Mouse (Mus musculus): ENCODE results near the gene Selenon. TPM values are rescaled to one million over a fixed set of nuclear protein-coding genes. Genes with fewer than 3 reads are reported as not detected.

Gene Selenon
- polyA plus RNA-seq, 1 experiment from 2014 or later: 2.8 TPM

DNA sequence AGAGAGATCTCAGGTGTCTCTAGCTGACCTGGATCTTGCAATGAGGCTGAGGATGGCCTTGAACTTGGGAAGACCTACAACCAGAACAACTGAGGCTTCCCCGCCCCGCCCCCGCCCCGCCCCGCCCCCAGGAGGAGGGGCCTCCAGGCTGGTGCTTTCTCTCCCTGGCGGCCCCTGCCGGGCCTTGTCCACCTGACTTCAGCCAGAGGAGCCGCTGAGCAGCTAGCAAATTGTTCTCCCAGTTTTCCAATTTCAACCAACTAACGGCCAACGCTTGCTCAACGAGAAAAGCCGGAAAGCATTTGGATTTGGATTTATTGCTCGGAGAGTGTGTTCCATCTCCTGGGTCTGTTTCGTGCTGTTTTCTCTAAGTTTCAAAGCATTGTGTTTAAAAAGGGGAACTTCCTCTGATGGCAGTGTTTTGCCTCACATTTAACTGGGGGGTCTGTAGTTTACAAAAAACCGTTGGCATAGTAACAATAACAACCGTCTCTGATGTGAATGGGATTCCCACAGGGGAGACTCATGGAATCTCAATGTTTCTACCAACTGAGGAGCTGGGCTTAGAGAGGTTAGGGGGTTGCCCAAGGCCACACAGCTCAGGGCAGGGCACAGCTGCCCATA is 5.8 kb upstream of the Selenon start:
- peak; percentile 66 for DNase-seq
- WGBS (ENCODE audit: insufficient replicate concordance): 15% methylated on average over 15 of the region's 16 CpGs
- Histone ChIP-seq H3K36me3 (replicated peaks; ENCODE audit: insufficient read depth, low read length) (no peaks in the 10 kb centered on the region), H3K27ac (ENCODE audit: low read depth) (peak overlapping the region; percentile 69; the same call in 1 of the 2 replicates), H3K9me3 (ENCODE audit: low read length) (no peaks in the 10 kb centered on the region), H3K4me3 (ENCODE audit: low read depth, low read length) (no peak overlapping the region), H3K9ac (replicated peaks) (no peak overlapping the region), H3K27me3 (ENCODE audit: insufficient read depth, low read length) (no peaks in the 10 kb centered on the region), H3K4me1 (ENCODE audit: insufficient read depth) (peaks cover 5% of the 10 kb centered on the region; the same call in 1 of the 2 replicates), H3K4me2 (ENCODE audit: low read depth, low read length) (peak overlapping the region; percentile 33; the same call in 1 of the 2 replicates)
- ATAC-seq: no peak
- TF ChIP-seq CTCF (IDR thresholded peaks at IDR 0.05; ENCODE audit: low read depth) (0 out of 2 replicates have a peak, but pooled peaks have one; percentile 8), EP300 (IDR thresholded peaks at IDR 0.05; ENCODE audit: low read depth) (no peak)

DNA sequence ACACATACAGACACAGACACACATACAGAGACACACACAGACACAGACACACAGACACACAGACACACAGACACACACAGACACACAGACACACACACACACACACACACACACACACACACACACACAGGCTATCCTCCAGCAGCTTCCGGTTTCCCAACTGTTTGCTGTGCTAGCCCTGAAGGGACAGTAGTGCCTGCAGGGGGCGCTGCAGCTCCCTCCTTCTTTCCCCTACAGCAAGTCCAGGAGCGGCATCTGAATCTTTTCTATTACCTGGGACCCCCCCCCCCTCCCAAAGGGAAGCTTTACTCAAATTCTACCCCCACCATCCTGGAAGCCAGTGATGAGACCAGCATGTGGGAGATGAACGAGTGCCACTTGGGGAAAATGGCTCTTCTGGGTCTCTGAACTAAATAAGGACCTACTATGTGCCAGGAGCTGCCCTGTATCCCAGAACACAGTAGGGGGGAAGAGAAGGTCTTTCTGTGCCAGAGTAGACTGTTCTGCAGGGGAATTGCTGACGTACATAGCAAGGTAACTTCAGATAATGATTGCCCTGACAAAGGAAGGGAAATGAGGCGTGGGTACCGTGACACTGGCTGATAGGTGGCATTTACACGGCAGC is 4.1 kb upstream of the Selenon start:
- Histone ChIP-seq H3K27me3 (ENCODE audit: insufficient read depth, low read length) (peaks cover 4% of the 10 kb centered on the region; the same call in 1 of the 2 replicates), H3K4me1 (ENCODE audit: insufficient read depth) (peaks cover 12% of the 10 kb centered on the region), H3K9me3 (ENCODE audit: low read length) (no peaks in the 10 kb centered on the region), H3K36me3 (replicated peaks; ENCODE audit: insufficient read depth, low read length) (no peaks in the 10 kb centered on the region), H3K4me2 (ENCODE audit: low read depth, low read length) (no peak overlapping the region), H3K9ac (replicated peaks) (no peak overlapping the region), H3K4me3 (ENCODE audit: low read depth, low read length) (no peak overlapping the region), H3K27ac (ENCODE audit: low read depth) (no peak overlapping the region)
- no peak for TF ChIP-seq EP300 (IDR thresholded peaks at IDR 0.05; ENCODE audit: low read depth)
- peak; percentile 59 for TF ChIP-seq CTCF (IDR thresholded peaks at IDR 0.05; ENCODE audit: low read depth)
- DNase-seq (peak; percentile 66), ATAC-seq (no peak)
- WGBS (ENCODE audit: insufficient replicate concordance): 63% methylated on average over 7 of the region's 8 CpGs

DNA sequence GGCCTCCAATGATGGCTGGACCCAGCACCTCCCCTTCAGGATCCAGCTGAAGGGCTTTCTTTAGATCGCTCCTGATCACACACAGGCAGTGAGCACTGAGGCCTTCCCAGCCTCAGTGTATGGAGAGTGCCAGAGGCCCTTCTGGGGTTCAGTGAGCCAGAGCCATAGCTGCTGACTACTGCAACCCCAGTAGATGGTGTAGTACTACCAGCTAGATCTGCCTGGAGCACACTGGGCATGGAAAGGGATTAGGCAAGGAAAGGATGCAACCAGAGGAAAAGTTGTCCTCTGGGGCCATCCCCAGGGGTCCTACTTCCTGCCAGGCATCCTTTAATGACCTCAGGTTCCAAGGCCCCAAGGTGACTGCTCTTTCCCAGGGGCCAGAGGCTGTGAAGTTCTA is 1.7 kb upstream of the Selenon start:
- Histone ChIP-seq H3K27me3 (ENCODE audit: insufficient read depth, low read length) (peaks cover 6% of the 10 kb centered on the region; the same call in 1 of the 2 replicates), H3K9me3 (ENCODE audit: low read length) (peaks cover 5% of the 10 kb centered on the region; the same call in 1 of the 2 replicates), H3K36me3 (replicated peaks; ENCODE audit: insufficient read depth, low read length) (no peaks in the 10 kb centered on the region; the same call in 1 of the 2 replicates), H3K4me3 (ENCODE audit: low read depth, low read length) (no peak overlapping the region), H3K27ac (ENCODE audit: low read depth) (no peak overlapping the region), H3K9ac (replicated peaks) (no peak overlapping the region), H3K4me1 (ENCODE audit: insufficient read depth) (peaks cover 12% of the 10 kb centered on the region), H3K4me2 (ENCODE audit: low read depth, low read length) (no peak overlapping the region)
- DNase-seq (no peak), ATAC-seq (no peak)
- 87% methylated on average over 1 of the region's 1 CpGs for WGBS (ENCODE audit: insufficient replicate concordance)
- 0 out of 2 replicates have a peak, but pooled peaks have one; percentile 16 for TF ChIP-seq CTCF (IDR thresholded peaks at IDR 0.05; ENCODE audit: low read depth)
- TF ChIP-seq EP300 (IDR thresholded peaks at IDR 0.05; ENCODE audit: low read depth): no peak

DNA sequence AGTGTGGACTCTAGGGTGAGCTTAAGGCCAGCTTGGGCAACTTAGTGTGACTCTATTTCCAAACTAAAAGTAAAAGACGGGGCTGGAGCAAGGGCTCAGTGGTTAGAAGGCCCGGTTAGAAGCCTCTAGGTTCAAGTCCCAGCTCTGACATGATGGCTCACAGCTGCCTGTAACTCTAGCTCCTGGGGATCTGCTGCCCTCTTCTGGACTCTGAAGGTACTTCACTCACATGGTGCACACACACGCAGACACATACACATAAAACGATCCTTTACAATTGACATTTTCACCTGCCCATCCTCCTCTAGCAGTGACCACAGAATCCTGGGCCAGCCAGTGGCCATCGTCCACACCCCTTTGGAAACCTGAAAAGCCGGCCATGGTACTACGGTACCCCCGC is 2.1 kb downstream of the Selenon start:
- Histone ChIP-seq H3K9ac (replicated peaks) (no peak overlapping the region), H3K27ac (ENCODE audit: low read depth) (no peak overlapping the region), H3K4me1 (ENCODE audit: insufficient read depth) (peaks cover 18% of the 10 kb centered on the region), H3K36me3 (replicated peaks; ENCODE audit: insufficient read depth, low read length) (no peaks in the 10 kb centered on the region; the same call in 1 of the 2 replicates), H3K4me3 (ENCODE audit: low read depth, low read length) (no peak overlapping the region), H3K4me2 (ENCODE audit: low read depth, low read length) (no peak overlapping the region), H3K27me3 (ENCODE audit: insufficient read depth, low read length) (peaks cover 6% of the 10 kb centered on the region; the same call in 1 of the 2 replicates), H3K9me3 (ENCODE audit: low read length) (peaks cover 5% of the 10 kb centered on the region; the same call in 1 of the 2 replicates)
- ATAC-seq (no peak), DNase-seq (no peak)
- WGBS (ENCODE audit: insufficient replicate concordance): 97% methylated on average over 8 of the region's 8 CpGs
- TF ChIP-seq CTCF (IDR thresholded peaks at IDR 0.05; ENCODE audit: low read depth) (peak; percentile 39), EP300 (IDR thresholded peaks at IDR 0.05; ENCODE audit: low read depth) (no peak)

DNA sequence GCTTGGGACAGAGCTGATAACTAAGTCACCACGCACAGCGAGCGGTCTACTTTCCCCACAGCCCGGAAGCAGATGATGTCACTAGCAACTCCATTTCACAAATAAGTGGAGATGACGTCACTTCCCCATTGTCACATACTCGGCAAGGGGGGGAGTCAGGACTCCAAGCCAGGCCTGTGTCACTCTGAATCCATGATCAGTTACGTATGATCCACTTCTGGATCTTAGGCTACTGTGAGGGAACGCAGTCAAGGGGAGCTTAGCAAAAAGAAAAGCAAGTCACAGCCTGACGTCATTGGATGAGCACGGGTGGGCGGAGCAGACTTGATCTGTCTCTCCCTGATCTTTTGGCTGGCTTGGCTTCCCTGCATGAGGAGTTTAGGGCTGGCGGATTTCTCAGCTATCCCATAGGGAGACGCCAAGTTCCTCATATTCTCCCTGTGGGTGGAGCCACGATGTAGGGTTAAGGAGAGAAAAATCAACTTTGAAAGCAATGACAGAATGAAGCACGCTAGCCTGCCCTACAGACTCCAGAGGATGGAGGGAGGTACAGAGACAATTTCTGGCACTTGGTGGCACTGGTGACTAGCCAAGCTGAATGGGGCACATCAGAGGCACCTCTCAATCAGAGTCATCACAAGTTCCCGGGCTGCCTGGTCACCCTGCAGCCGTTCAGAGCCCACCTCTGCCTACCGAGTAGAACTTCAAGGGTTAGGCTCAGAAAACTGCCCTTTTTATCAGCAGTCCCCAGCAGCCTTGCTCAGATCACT is 3.6 kb downstream of the Selenon start:
- Histone ChIP-seq H3K4me1 (ENCODE audit: insufficient read depth) (peaks cover 18% of the 10 kb centered on the region), H3K27me3 (ENCODE audit: insufficient read depth, low read length) (peaks cover 6% of the 10 kb centered on the region; the same call in 1 of the 2 replicates), H3K4me2 (ENCODE audit: low read depth, low read length) (no peak overlapping the region; the same call in 1 of the 2 replicates), H3K9ac (replicated peaks) (no peak overlapping the region; the same call in 1 of the 2 replicates), H3K4me3 (ENCODE audit: low read depth, low read length) (no peak overlapping the region), H3K9me3 (ENCODE audit: low read length) (peaks cover 5% of the 10 kb centered on the region; the same call in 1 of the 2 replicates), H3K27ac (ENCODE audit: low read depth) (peak overlapping the region; percentile 76; the same call in 1 of the 2 replicates), H3K36me3 (replicated peaks; ENCODE audit: insufficient read depth, low read length) (peaks cover 3% of the 10 kb centered on the region; the same call in 1 of the 2 replicates)
- ATAC-seq: peak; percentile 50
- WGBS (ENCODE audit: insufficient replicate concordance): 50% methylated on average over 18 of the region's 18 CpGs
- peak; percentile 24 for TF ChIP-seq CTCF (IDR thresholded peaks at IDR 0.05; ENCODE audit: low read depth)
- no peak for TF ChIP-seq EP300 (IDR thresholded peaks at IDR 0.05; ENCODE audit: low read depth)
- DNase-seq: peak; percentile 57

Measured in liver, postnatal 0 days (tissue).